Mouse (Mus musculus): ENCODE measurements around the gene Il1b. TPM values are rescaled to one million over a fixed set of nuclear protein-coding genes. Genes with fewer than 3 reads are reported as not detected.

Il1b gene
- polyA plus RNA-seq, 1 experiment from 2014 or later = 0.42 TPM

DNA sequence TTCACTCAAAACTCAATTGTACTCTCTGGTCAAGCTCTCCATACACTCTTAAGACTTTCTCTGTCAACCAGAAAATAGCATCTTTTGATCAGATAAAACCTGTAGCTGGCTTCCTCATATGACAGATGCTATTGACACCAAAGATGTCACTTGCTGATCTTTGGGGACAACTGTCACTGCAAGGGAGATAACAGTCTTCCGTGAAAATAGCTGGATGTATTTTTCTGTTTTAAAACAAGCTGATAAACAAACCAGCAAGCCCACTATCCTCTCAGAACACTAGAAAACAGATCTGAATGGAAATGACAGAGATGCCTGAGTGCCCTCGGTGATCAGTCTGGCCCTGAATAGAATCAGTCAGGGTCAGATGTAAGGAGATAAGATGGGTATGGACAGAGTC is 32.8 kb upstream of the Il1b start:
- H3K4me1 ChIP-seq (ENCODE audit: control insufficient read depth, low read depth, low read length) = no peaks in the 10 kb centered on the region; the same call in 1 of the 2 replicates
- no peak overlapping the region for H3K4me2 ChIP-seq (ENCODE audit: low read depth, low read length)
- H3K27me3 ChIP-seq (ENCODE audit: control insufficient read depth, insufficient read depth, low read depth, low read length) = no peaks in the 10 kb centered on the region
- no peak overlapping the region for H3K9ac ChIP-seq (ENCODE audit: low read depth, low read length)
- WGBS (ENCODE audit: insufficient replicate concordance) = 50% methylated on average over 2 of the region's 2 CpGs
- no peak overlapping the region for H3K4me3 ChIP-seq (ENCODE audit: low read depth, low read length)
- no peaks in the 10 kb centered on the region for H3K9me3 ChIP-seq (replicated peaks; ENCODE audit: control insufficient read depth, low read length)
- no peak for ATAC-seq (ENCODE audit: low read depth)
- H3K36me3 ChIP-seq (ENCODE audit: control insufficient read depth, insufficient read depth) = no peaks in the 10 kb centered on the region
- H3K27ac ChIP-seq (ENCODE audit: low read length) = no peak overlapping the region

DNA sequence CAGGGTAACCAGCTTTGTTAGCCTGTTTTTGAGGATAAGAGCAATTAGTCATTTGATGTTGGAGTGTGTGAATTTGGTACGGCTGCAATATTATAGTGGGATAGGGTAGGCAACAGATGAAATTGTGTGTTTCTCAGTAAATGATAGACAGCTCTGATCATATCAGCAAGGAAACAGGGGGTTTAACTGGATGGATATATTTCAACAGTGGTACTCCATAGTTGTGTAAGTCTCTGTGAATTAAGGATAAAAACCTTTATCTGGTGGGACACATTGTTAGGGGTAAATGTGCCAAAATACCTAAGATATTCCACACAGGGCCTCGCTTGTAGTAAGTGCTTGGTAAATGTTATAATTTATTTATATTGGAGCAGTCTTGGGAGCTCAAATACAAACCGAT is 31.4 kb upstream of the Il1b start:
- WGBS (ENCODE audit: insufficient replicate concordance) = 44% methylated on average over 3 of the region's 3 CpGs
- no peak overlapping the region for H3K27ac ChIP-seq (ENCODE audit: low read length)
- H3K36me3 ChIP-seq (ENCODE audit: control insufficient read depth, insufficient read depth) = no peaks in the 10 kb centered on the region
- H3K9ac ChIP-seq (ENCODE audit: low read depth, low read length) = no peak overlapping the region
- no peak for ATAC-seq (ENCODE audit: low read depth)
- H3K9me3 ChIP-seq (replicated peaks; ENCODE audit: control insufficient read depth, low read length) = no peaks in the 10 kb centered on the region
- H3K27me3 ChIP-seq (ENCODE audit: control insufficient read depth, insufficient read depth, low read depth, low read length) = no peaks in the 10 kb centered on the region
- H3K4me3 ChIP-seq (ENCODE audit: low read depth, low read length) = no peak overlapping the region
- no peak overlapping the region for H3K4me2 ChIP-seq (ENCODE audit: low read depth, low read length)
- no peaks in the 10 kb centered on the region for H3K4me1 ChIP-seq (ENCODE audit: control insufficient read depth, low read depth, low read length)

DNA sequence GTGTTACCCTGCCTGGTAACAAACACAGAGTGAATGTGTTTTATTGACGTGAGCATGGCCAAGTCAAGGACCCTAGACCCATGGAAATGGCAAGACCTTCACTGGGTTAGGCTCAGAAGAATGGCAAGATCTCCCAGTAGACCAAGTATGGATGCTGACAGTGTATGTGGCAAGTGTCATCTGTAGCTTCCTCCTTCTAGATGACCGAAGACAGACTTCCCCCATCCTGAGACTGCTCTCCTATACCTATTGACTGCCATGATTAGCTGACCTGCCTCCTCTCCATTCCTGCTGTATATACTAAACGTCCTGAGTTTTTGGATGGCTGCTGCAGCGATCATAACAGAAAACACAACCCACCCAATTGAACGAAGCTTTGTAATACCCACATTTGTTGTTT is 30.9 kb upstream of the Il1b start:
- no peak overlapping the region for H3K4me3 ChIP-seq (ENCODE audit: low read depth, low read length)
- ATAC-seq (ENCODE audit: low read depth) = no peak
- WGBS (ENCODE audit: insufficient replicate concordance) = 69% methylated on average over 5 of the region's 5 CpGs

DNA sequence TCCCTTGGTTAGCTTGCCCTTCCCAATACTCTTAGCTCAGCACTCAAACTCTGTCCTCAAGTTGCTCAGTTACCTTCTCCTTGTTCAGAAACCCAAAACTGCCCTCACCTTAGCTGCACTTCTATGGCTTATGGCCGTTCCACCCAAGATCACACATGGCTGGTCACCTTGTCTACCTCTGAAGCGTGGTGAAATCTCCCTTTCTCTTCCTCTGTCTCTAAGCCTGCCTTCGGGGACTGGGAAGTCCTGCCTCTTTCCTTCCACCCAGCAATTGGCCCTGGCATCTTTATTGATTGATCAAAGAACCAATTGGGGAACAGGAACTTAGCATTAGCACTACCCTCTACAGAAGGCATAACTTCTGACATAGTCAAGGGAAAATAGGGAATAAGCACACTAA is 27.2 kb upstream of the Il1b start:
- no peak for ATAC-seq (ENCODE audit: low read depth)
- H3K4me3 ChIP-seq (ENCODE audit: low read depth, low read length) = no peak overlapping the region
- no peaks in the 10 kb centered on the region for H3K9me3 ChIP-seq (replicated peaks; ENCODE audit: control insufficient read depth, low read length)
- H3K27ac ChIP-seq (ENCODE audit: low read length) = no peak overlapping the region
- H3K9ac ChIP-seq (ENCODE audit: low read depth, low read length) = no peak overlapping the region
- no peak overlapping the region for H3K4me2 ChIP-seq (ENCODE audit: low read depth, low read length)
- no peaks in the 10 kb centered on the region for H3K27me3 ChIP-seq (ENCODE audit: control insufficient read depth, insufficient read depth, low read depth, low read length)
- 54% methylated on average over 3 of the region's 3 CpGs for WGBS (ENCODE audit: insufficient replicate concordance)
- H3K4me1 ChIP-seq (ENCODE audit: control insufficient read depth, low read depth, low read length) = no peaks in the 10 kb centered on the region
- H3K36me3 ChIP-seq (ENCODE audit: control insufficient read depth, insufficient read depth) = no peaks in the 10 kb centered on the region

More for the DNA sequence above, 30.9 kb upstream of the Il1b start:
- Histone ChIP-seq H3K9ac (ENCODE audit: low read depth, low read length) (no peak overlapping the region), H3K36me3 (ENCODE audit: control insufficient read depth, insufficient read depth) (no peaks in the 10 kb centered on the region), H3K4me1 (ENCODE audit: control insufficient read depth, low read depth, low read length) (no peaks in the 10 kb centered on the region), H3K4me2 (ENCODE audit: low read depth, low read length) (no peak overlapping the region), H3K9me3 (replicated peaks; ENCODE audit: control insufficient read depth, low read length) (no peaks in the 10 kb centered on the region), H3K27me3 (ENCODE audit: control insufficient read depth, insufficient read depth, low read depth, low read length) (no peaks in the 10 kb centered on the region), H3K27ac (ENCODE audit: low read length) (no peak overlapping the region)

DNA sequence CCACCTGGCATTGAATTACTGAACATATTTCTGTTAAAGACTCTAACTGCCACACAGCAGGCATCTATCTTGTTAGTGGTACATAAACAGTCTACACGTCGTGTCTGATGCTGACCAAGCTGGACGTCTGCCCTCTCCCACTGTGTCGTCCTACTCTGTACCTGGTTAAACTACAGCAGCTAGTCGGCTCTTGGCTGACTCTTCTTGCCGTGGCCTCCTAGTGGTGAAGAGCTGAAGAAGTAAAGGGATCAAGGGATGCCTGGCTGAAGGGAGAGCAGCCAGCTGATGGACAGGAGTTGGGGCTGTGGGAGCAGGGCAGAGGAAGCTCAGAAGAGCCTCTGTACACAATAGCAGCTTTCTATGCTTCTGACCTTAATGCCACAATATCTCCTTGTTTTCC is 22.6 kb upstream of the Il1b start:
- WGBS (ENCODE audit: insufficient replicate concordance) = 28% methylated on average over 6 of the region's 6 CpGs
- Histone ChIP-seq H3K9ac (ENCODE audit: low read depth, low read length) (no peak overlapping the region), H3K4me2 (ENCODE audit: low read depth, low read length) (no peak overlapping the region), H3K36me3 (ENCODE audit: control insufficient read depth, insufficient read depth) (no peaks in the 10 kb centered on the region), H3K4me3 (ENCODE audit: low read depth, low read length) (no peak overlapping the region), H3K27me3 (ENCODE audit: control insufficient read depth, insufficient read depth, low read depth, low read length) (no peaks in the 10 kb centered on the region), H3K4me1 (ENCODE audit: control insufficient read depth, low read depth, low read length) (no peaks in the 10 kb centered on the region), H3K27ac (ENCODE audit: low read length) (no peak overlapping the region), H3K9me3 (replicated peaks; ENCODE audit: control insufficient read depth, low read length) (no peaks in the 10 kb centered on the region)
- ATAC-seq (ENCODE audit: low read depth) = peak; percentile 16; the same call in 1 of the 2 replicates

DNA sequence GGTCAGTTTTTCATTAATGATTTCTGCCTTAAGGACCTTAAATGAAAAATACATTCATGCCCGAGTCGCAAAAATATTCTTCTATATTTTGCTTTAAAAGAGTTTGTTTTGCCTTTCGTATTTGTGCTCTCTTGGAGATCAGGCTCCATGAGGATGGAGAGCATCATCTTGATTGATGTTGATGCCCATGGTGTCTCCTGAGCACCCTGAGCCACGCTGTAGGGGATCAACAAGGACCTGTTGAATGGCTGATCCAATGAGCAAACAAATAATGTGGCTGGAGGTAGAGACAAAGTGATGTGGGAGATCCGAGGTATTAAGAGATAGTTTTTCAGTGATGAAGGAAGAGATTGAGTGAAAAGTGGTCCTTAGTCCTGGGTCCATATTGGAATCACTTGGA is 19.2 kb upstream of the Il1b start:
- no peaks in the 10 kb centered on the region for H3K27me3 ChIP-seq (ENCODE audit: control insufficient read depth, insufficient read depth, low read depth, low read length)
- no peak overlapping the region for H3K9ac ChIP-seq (ENCODE audit: low read depth, low read length)
- H3K4me1 ChIP-seq (ENCODE audit: control insufficient read depth, low read depth, low read length) = no peaks in the 10 kb centered on the region
- 64% methylated on average over 5 of the region's 5 CpGs for WGBS (ENCODE audit: insufficient replicate concordance)
- no peak overlapping the region for H3K27ac ChIP-seq (ENCODE audit: low read length)
- no peaks in the 10 kb centered on the region for H3K9me3 ChIP-seq (replicated peaks; ENCODE audit: control insufficient read depth, low read length)
- no peaks in the 10 kb centered on the region for H3K36me3 ChIP-seq (ENCODE audit: control insufficient read depth, insufficient read depth)
- no peak overlapping the region for H3K4me3 ChIP-seq (ENCODE audit: low read depth, low read length)
- no peak overlapping the region for H3K4me2 ChIP-seq (ENCODE audit: low read depth, low read length)
- no peak for ATAC-seq (ENCODE audit: low read depth)

DNA sequence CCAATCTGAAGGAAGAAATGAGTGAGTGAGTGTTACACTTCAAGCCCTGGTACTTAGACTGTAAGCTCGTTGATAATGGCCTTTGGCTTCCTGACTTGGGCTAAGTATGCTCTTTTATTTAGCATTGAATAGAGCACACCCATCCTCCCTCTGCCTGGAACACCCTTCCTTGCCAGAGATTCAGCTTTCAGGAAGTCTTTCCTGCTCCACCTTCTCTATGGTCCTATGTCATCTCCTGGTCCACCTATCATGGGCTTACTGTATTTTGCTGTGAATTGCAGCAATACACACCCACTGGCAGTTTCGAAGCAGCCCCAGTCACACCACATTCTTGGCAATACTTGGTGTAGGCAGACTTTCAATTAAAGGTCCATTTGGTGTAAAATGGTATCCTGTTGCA is 18.4 kb upstream of the Il1b start:
- Histone ChIP-seq H3K27ac (ENCODE audit: low read length) (no peak overlapping the region), H3K9ac (ENCODE audit: low read depth, low read length) (no peak overlapping the region), H3K4me3 (ENCODE audit: low read depth, low read length) (no peak overlapping the region), H3K4me1 (ENCODE audit: control insufficient read depth, low read depth, low read length) (no peaks in the 10 kb centered on the region), H3K36me3 (ENCODE audit: control insufficient read depth, insufficient read depth) (no peaks in the 10 kb centered on the region), H3K9me3 (replicated peaks; ENCODE audit: control insufficient read depth, low read length) (no peaks in the 10 kb centered on the region), H3K4me2 (ENCODE audit: low read depth, low read length) (no peak overlapping the region), H3K27me3 (ENCODE audit: control insufficient read depth, insufficient read depth, low read depth, low read length) (no peaks in the 10 kb centered on the region)
- ATAC-seq (ENCODE audit: low read depth) = no peak
- WGBS (ENCODE audit: insufficient replicate concordance) = 46% methylated on average over 2 of the region's 2 CpGs

DNA sequence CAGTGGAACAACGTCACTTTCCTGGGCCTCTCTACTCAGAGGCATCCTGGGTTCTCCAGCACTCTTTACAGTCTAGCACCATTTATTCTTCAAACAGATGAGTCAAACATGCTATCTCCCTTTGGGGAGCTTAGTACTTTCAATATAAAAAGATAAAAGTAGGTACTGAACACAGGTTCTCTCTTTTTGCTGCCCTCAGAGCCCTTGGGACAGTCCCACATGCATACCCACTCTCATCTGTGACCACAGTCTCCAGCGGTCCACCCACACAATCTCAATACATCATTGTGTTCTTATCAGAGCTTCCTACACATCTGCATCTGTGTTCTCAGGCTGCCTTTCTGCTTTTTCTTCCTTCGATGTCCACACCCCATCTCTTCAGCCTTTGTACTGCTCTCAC is 14.4 kb upstream of the Il1b start:
- Histone ChIP-seq H3K9me3 (replicated peaks; ENCODE audit: control insufficient read depth, low read length) (no peaks in the 10 kb centered on the region), H3K9ac (ENCODE audit: low read depth, low read length) (no peak overlapping the region), H3K36me3 (ENCODE audit: control insufficient read depth, insufficient read depth) (no peaks in the 10 kb centered on the region), H3K27me3 (ENCODE audit: control insufficient read depth, insufficient read depth, low read depth, low read length) (no peaks in the 10 kb centered on the region), H3K4me1 (ENCODE audit: control insufficient read depth, low read depth, low read length) (no peaks in the 10 kb centered on the region), H3K4me3 (ENCODE audit: low read depth, low read length) (no peak overlapping the region), H3K27ac (ENCODE audit: low read length) (no peak overlapping the region), H3K4me2 (ENCODE audit: low read depth, low read length) (no peak overlapping the region)
- 54% methylated on average over 3 of the region's 3 CpGs for WGBS (ENCODE audit: insufficient replicate concordance)
- no peak for ATAC-seq (ENCODE audit: low read depth)

DNA sequence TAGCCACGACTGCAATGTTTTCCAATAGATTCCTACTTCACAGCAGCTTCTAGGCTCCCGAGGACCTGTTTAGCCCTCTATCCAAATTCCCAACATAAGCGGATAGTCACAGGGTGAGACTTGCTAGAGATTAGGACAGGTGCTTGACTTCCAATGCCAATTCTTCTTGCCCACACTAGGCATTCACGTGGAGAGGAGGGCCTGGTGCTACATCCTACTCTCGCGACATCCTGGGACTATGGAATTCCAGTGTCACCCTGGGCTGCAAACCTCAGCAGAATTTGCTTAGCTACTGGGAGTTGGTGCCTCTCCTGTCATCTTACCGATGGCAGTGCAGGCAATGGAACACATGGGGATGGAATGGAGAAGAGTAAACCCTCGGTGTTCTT is 13.3 kb upstream of the Il1b start:
- 59% methylated on average over 8 of the region's 8 CpGs for WGBS (ENCODE audit: insufficient replicate concordance)
- Histone ChIP-seq H3K27me3 (ENCODE audit: control insufficient read depth, insufficient read depth, low read depth, low read length) (no peaks in the 10 kb centered on the region), H3K4me2 (ENCODE audit: low read depth, low read length) (no peak overlapping the region), H3K36me3 (ENCODE audit: control insufficient read depth, insufficient read depth) (no peaks in the 10 kb centered on the region), H3K9ac (ENCODE audit: low read depth, low read length) (no peak overlapping the region), H3K27ac (ENCODE audit: low read length) (no peak overlapping the region), H3K9me3 (replicated peaks; ENCODE audit: control insufficient read depth, low read length) (no peaks in the 10 kb centered on the region), H3K4me3 (ENCODE audit: low read depth, low read length) (no peak overlapping the region), H3K4me1 (ENCODE audit: control insufficient read depth, low read depth, low read length) (no peaks in the 10 kb centered on the region)
- no peak for ATAC-seq (ENCODE audit: low read depth)

Measured in liver, embryonic 16.5 days (tissue).